Mouse (Mus musculus): ENCODE measurements around the gene Fam198a. TPM values are rescaled to one million over a fixed set of nuclear protein-coding genes. Genes with fewer than 3 reads are reported as not detected.

Gene Fam198a
- 5.8 and 7.5 TPM in 2 replicates for total RNA-seq (2014; rRNA removed)
- polyA plus RNA-seq (2015; fragmentation: Nextera tagmentation; extraction: Ambion mirVana) = 2.1 TPM in 2 replicates

- Histone ChIP-seq H3K4me2 (ENCODE audit: low read depth, low read length) (peak within 1 kb of the TSS; percentile 50), H3K4me1 (ENCODE audit: insufficient read depth, low read length) (no peaks in the 10 kb centered on the region), H3K27ac (peak within 1 kb of the TSS; percentile 32), H3K27me3 (ENCODE audit: insufficient read depth, low read length) (no peaks in the 10 kb centered on the region), H3K36me3 (ENCODE audit: insufficient read depth, low read length) (no peaks in the 10 kb centered on the region), H3K9ac (replicated peaks; ENCODE audit: low read length) (0 out of 2 replicates have a peak within 1 kb of the TSS, but pooled peaks have one; percentile 1), H3K9me3 (ENCODE audit: low read length) (no peaks in the 10 kb centered on the region), H3K4me3 (ENCODE audit: low read length) (peak within 1 kb of the TSS; percentile 5)
- DNase-seq (ENCODE audit: low spot score) (peak; percentile 82), ATAC-seq (peak; percentile 94)
- 9% methylated on average over 14 of the region's 14 CpGs for WGBS
- 0 out of 2 replicates have a peak, but pooled peaks have one; percentile 16 for TF ChIP-seq CTCF (IDR thresholded peaks at IDR 0.05; ENCODE audit: low read depth)
Observed at GRCm38 (mm10) chr9:121950418-121951113, at the start of gene Fam198a. Fam198a (plus strand) TSS chr9:121950988.

GRCm38 (mm10) chr9:121901710-121902700, 48.8 kb upstream of the Fam198a start:
- 76% methylated on average over 5 of the region's 5 CpGs for WGBS
- ATAC-seq (no peak), DNase-seq (ENCODE audit: low spot score) (no peak)
- Histone ChIP-seq H3K4me2 (ENCODE audit: low read depth, low read length) (no peak overlapping the region), H3K9ac (replicated peaks; ENCODE audit: low read length) (no peak overlapping the region), H3K4me3 (ENCODE audit: low read length) (no peak overlapping the region), H3K9me3 (ENCODE audit: low read length) (no peaks in the 10 kb centered on the region), H3K27ac (no peak overlapping the region), H3K27me3 (ENCODE audit: insufficient read depth, low read length) (no peaks in the 10 kb centered on the region), H3K4me1 (ENCODE audit: insufficient read depth, low read length) (no peaks in the 10 kb centered on the region), H3K36me3 (ENCODE audit: insufficient read depth, low read length) (no peaks in the 10 kb centered on the region)
- TF ChIP-seq CTCF (IDR thresholded peaks at IDR 0.05; ENCODE audit: low read depth) = no peak

GRCm38 (mm10) chr9:121903476-121904305, 47.1 kb upstream of the Fam198a start:
- no peaks in the 10 kb centered on the region for H3K4me1 ChIP-seq (ENCODE audit: insufficient read depth, low read length)
- WGBS = 72% methylated on average over 8 of the region's 8 CpGs
- ATAC-seq = no peak

GRCm38 (mm10) chr9:121904319-121904718, 46.5 kb upstream of the Fam198a start:
- WGBS = 83% methylated on average over 4 of the region's 4 CpGs

More at GRCm38 (mm10) chr9:121903476-121904305, 47.1 kb upstream of the Fam198a start:
- Histone ChIP-seq H3K9ac (replicated peaks; ENCODE audit: low read length) (no peak overlapping the region), H3K27me3 (ENCODE audit: insufficient read depth, low read length) (no peaks in the 10 kb centered on the region), H3K4me3 (ENCODE audit: low read length) (no peak overlapping the region), H3K27ac (no peak overlapping the region), H3K9me3 (ENCODE audit: low read length) (no peaks in the 10 kb centered on the region), H3K36me3 (ENCODE audit: insufficient read depth, low read length) (no peaks in the 10 kb centered on the region), H3K4me2 (ENCODE audit: low read depth, low read length) (no peak overlapping the region)
- DNase-seq (ENCODE audit: low spot score) = peak; percentile 19
- TF ChIP-seq CTCF (IDR thresholded peaks at IDR 0.05; ENCODE audit: low read depth) = no peak

DNA sequence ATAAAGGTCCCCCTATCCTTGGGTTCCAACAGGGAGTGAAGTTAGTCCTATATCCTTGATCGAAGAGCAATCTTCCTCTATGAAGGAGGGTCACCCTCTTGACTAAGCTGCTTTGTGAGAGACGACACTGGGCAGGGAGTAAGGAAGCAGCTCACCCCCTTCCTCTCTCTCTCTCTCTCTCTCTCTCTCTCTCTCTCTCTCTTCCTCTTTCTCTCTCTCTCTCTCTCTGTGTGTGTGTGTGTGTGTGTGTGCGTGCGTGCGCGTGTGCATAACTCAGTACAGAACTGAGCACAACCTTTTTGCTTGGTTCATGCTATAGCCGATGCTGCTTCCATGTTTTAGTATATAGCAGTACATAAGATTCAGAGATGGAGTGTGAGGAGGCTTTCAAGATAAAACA, 45.8 kb upstream of the Fam198a start:
- Histone ChIP-seq H3K4me3 (ENCODE audit: low read length) (no peak overlapping the region), H3K4me2 (ENCODE audit: low read depth, low read length) (no peak overlapping the region), H3K36me3 (ENCODE audit: insufficient read depth, low read length) (no peaks in the 10 kb centered on the region), H3K9ac (replicated peaks; ENCODE audit: low read length) (no peak overlapping the region), H3K4me1 (ENCODE audit: insufficient read depth, low read length) (no peaks in the 10 kb centered on the region), H3K27ac (no peak overlapping the region), H3K9me3 (ENCODE audit: low read length) (no peaks in the 10 kb centered on the region), H3K27me3 (ENCODE audit: insufficient read depth, low read length) (no peaks in the 10 kb centered on the region)
- TF ChIP-seq CTCF (IDR thresholded peaks at IDR 0.05; ENCODE audit: low read depth) = no peak
- DNase-seq (ENCODE audit: low spot score) = no peak
- WGBS = 92% methylated on average over 7 of the region's 7 CpGs
- no peak for ATAC-seq

More at GRCm38 (mm10) chr9:121904319-121904718, 46.5 kb upstream of the Fam198a start:
- Histone ChIP-seq H3K27ac (no peak overlapping the region), H3K4me2 (ENCODE audit: low read depth, low read length) (no peak overlapping the region), H3K36me3 (ENCODE audit: insufficient read depth, low read length) (no peaks in the 10 kb centered on the region), H3K4me1 (ENCODE audit: insufficient read depth, low read length) (no peaks in the 10 kb centered on the region), H3K9me3 (ENCODE audit: low read length) (no peaks in the 10 kb centered on the region), H3K4me3 (ENCODE audit: low read length) (no peak overlapping the region), H3K9ac (replicated peaks; ENCODE audit: low read length) (no peak overlapping the region), H3K27me3 (ENCODE audit: insufficient read depth, low read length) (no peaks in the 10 kb centered on the region)
- no peak for TF ChIP-seq CTCF (IDR thresholded peaks at IDR 0.05; ENCODE audit: low read depth)
- no peak for DNase-seq (ENCODE audit: low spot score)
- no peak for ATAC-seq
